12 mouse cellular contexts compared by ENCODE assay signal in the genomic region with DNA sequence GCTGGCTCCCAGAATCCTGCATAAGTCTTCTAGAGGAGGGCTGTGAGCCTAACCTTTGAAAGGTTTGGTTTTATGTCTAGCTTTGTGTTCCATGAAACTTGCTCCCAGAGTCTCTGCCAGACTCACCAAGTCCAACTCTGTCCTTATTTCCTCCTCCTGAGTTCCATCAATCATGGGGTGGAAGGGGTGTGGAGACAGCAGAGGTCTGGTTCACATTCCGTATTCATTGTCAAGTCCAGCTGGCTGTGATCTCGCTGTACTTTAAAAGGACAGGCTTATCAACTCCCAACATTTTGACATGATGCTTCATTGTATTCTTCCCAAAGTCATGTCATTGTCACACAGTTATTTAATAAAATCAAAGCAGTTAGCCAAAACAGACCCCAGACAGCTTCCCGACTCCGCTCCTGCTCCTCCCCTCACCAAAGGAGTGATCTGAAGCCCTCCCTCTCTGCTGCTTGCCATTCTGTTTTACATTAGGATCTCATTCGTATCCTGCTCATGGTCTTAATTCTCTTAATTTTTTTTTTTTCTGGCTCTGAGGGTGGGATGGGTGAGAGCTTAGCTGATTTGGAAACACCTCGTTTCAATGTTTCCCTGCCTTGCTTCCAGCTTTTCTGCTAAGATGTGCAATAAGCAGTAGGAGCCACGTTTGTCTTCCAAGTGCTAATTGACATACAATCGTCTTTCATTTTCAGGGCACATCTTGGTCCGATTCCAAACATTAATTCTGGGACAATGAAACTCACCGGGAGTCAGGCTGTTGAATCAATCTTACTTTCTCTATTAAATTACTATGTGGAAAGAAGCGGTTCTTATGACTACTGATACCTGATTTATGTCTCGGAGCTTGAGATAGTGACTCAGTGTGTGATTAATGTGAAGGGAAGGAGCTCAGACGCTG.
DNase-seq lines count a peak whose midpoint lies in the region; ATAC-seq and TF ChIP-seq lines count a peak whose summit lies in the region.
"Had no signal": no experiment of that assay in that cellular context is flagged by ENCODE, and none has a peak within 500 bp of the region (broad histone marks: within the 10 kb centered on the region; RNA-seq: fewer than 3 reads in every experiment).

No protein-coding gene starts in this region.

- peak overlapping the region; percentile 61 for H3K27ac ChIP-seq in heart, embryonic 13.5 days (replicated peaks)
- H3K27ac ChIP-seq in heart, adult 2 months, result no peak overlapping the region
- H3K27ac ChIP-seq in midbrain, embryonic 15.5 days, result 0 out of 2 replicates have a peak overlapping the region, but pooled peaks have one; percentile 24
- no peak overlapping the region for H3K27ac ChIP-seq in midbrain, embryonic 10.5 days (replicated peaks)
- H3K27ac ChIP-seq in heart, embryonic 16.5 days (ENCODE audit: low read length), result 0 out of 2 replicates have a peak overlapping the region, but pooled peaks have one; percentile 13
- H3K27ac ChIP-seq: liver, embryonic 14.5 days had no signal

- intact Hi-C loops in heart, adult 2 months (cut with DNase I), result no loop called here

- no peak overlapping the region for H3K4me3 ChIP-seq in heart, embryonic 13.5 days
- H3K4me3 ChIP-seq in heart, adult 2 months, result no peak overlapping the region
- no peak overlapping the region for H3K4me3 ChIP-seq in midbrain, embryonic 15.5 days
- H3K4me3 ChIP-seq in midbrain, embryonic 10.5 days, result no peak overlapping the region
- H3K4me3 ChIP-seq in heart, embryonic 16.5 days (ENCODE audit: low read length), result no peak overlapping the region

- no peak for TF ChIP-seq CTCF in heart, adult 2 months (IDR thresholded peaks at IDR 0.05)

- peak overlapping the region; percentile 19 for H3K4me2 ChIP-seq in heart, embryonic 13.5 days
- no peak overlapping the region for H3K4me2 ChIP-seq in midbrain, embryonic 15.5 days
- 0 out of 2 replicates have a peak overlapping the region, but pooled peaks have one; percentile 2 for H3K4me2 ChIP-seq in heart, embryonic 16.5 days (ENCODE audit: low read depth, low read length)

- no peak for DNase-seq in heart, adult 2 months
- DNase-seq in midbrain, embryonic 10.5 days (ENCODE audit: low spot score), result no peak
- DNase-seq in mesoderm, embryonic 11.5 days (ENCODE audit: low read depth, low spot score), result peak; percentile 48
- DNase-seq: gastrocnemius, postnatal 10 days; layer of hippocampus, adult 9-11 months had no signal

- TF ChIP-seq POLR2A in heart, adult 2 months (IDR thresholded peaks at IDR 0.05; ENCODE audit: insufficient read depth, low read depth, low read length), result no peak

- TF ChIP-seq EP300 in heart, adult 2 months (IDR thresholded peaks at IDR 0.05; ENCODE audit: insufficient read depth, low read depth, low read length), result no peak

- H3K79me2 ChIP-seq in heart, adult 2 months (replicated peaks; ENCODE audit: control insufficient read depth, insufficient read depth, low read length), result no peaks in the 10 kb centered on the region

- peak overlapping the region; percentile 15; the same call in 1 of the 2 replicates for H3K9ac ChIP-seq in heart, embryonic 13.5 days
- H3K9ac ChIP-seq in heart, adult 2 months (ENCODE audit: low read depth, low read length), result no peak overlapping the region
- no peak overlapping the region for H3K9ac ChIP-seq in midbrain, embryonic 15.5 days
- no peak overlapping the region for H3K9ac ChIP-seq in heart, embryonic 16.5 days (ENCODE audit: low read length)
- H3K9ac ChIP-seq: liver, embryonic 14.5 days had no signal

- WGBS in heart, embryonic 13.5 days, result 56% methylated on average over 13 of the region's 13 CpGs
- 44% methylated on average over 13 of the region's 13 CpGs for WGBS in heart, adult 2 months
- 48% methylated on average over 13 of the region's 13 CpGs for WGBS in midbrain, embryonic 15.5 days
- 87% methylated on average over 13 of the region's 13 CpGs for WGBS in midbrain, embryonic 10.5 days
- 51% methylated on average over 13 of the region's 13 CpGs for WGBS in heart, embryonic 16.5 days

- peaks cover 40% of the 10 kb centered on the region for H3K4me1 ChIP-seq in heart, embryonic 13.5 days
- H3K4me1 ChIP-seq in heart, adult 2 months (ENCODE audit: control insufficient read depth, insufficient read depth, low read length), result peaks cover 9% of the 10 kb centered on the region
- H3K4me1 ChIP-seq in midbrain, embryonic 15.5 days, result peaks cover 15% of the 10 kb centered on the region
- peaks cover 3% of the 10 kb centered on the region; the same call in 1 of the 2 replicates for H3K4me1 ChIP-seq in midbrain, embryonic 10.5 days
- peaks cover 22% of the 10 kb centered on the region for H3K4me1 ChIP-seq in heart, embryonic 16.5 days (ENCODE audit: control insufficient read depth, insufficient read depth, low read length)

- no peaks in the 10 kb centered on the region for H3K36me3 ChIP-seq in heart, embryonic 13.5 days
- peaks cover 4% of the 10 kb centered on the region for H3K36me3 ChIP-seq in heart, adult 2 months (ENCODE audit: control insufficient read depth, insufficient read depth, low read length)
- H3K36me3 ChIP-seq in midbrain, embryonic 15.5 days (replicated peaks), result no peaks in the 10 kb centered on the region
- no peaks in the 10 kb centered on the region for H3K36me3 ChIP-seq in midbrain, embryonic 10.5 days
- H3K36me3 ChIP-seq in heart, embryonic 16.5 days (ENCODE audit: control insufficient read depth, insufficient read depth), result no peaks in the 10 kb centered on the region

- H3K9me3 ChIP-seq in heart, embryonic 13.5 days, result no peaks in the 10 kb centered on the region
- H3K9me3 ChIP-seq in midbrain, embryonic 15.5 days, result no peaks in the 10 kb centered on the region
- H3K9me3 ChIP-seq in midbrain, embryonic 10.5 days (replicated peaks), result no peaks in the 10 kb centered on the region
- no peaks in the 10 kb centered on the region for H3K9me3 ChIP-seq in heart, embryonic 16.5 days (replicated peaks; ENCODE audit: control insufficient read depth, low read length)
- H3K9me3 ChIP-seq: G1E had no signal

- no peaks in the 10 kb centered on the region for H3K27me3 ChIP-seq in heart, embryonic 13.5 days (replicated peaks)
- H3K27me3 ChIP-seq in heart, adult 2 months (ENCODE audit: control insufficient read depth, insufficient read depth, low read length), result no peaks in the 10 kb centered on the region
- no peaks in the 10 kb centered on the region for H3K27me3 ChIP-seq in midbrain, embryonic 15.5 days (replicated peaks)
- no peaks in the 10 kb centered on the region for H3K27me3 ChIP-seq in midbrain, embryonic 10.5 days (ENCODE audit: low read depth, poor library complexity, severe bottlenecking)
- H3K27me3 ChIP-seq in heart, embryonic 16.5 days (ENCODE audit: control insufficient read depth, insufficient read depth, low read length), result no peaks in the 10 kb centered on the region

- ATAC-seq in heart, embryonic 13.5 days (ENCODE audit: extremely low read depth, insufficient number of reproducible peaks, low FRiP score, low TSS enrichment), result no peak
- ATAC-seq in midbrain, embryonic 15.5 days (replicated peaks), result no peak
- ATAC-seq in heart, embryonic 16.5 days (replicated peaks; ENCODE audit: extremely low read depth, insufficient read depth, low FRiP score), result peak; percentile 28; the same call in 1 of the 2 replicates
- ATAC-seq in megakaryocyte, adult 5-6 weeks (ENCODE audit: poor library complexity, severe bottlenecking), result no peak
- no peak for ATAC-seq in CD4-positive, CD25-positive, alpha-beta regulatory T cell, adult 4 months

Comparison
In these comparisons a context has a peak if more than half of its experiments do, and no peak if none do; other contexts are left out.
1. H3K27ac ChIP-seq: peak in heart, embryonic 13.5 days (single experiment), midbrain, embryonic 15.5 days (single experiment) and heart, embryonic 16.5 days (single experiment); none in heart, adult 2 months (single experiment) and midbrain, embryonic 10.5 days (single experiment).